Mouse (Mus musculus) layer of hippocampus, postnatal 10 days (tissue): ENCODE data around the gene Dyx1c1. TPM values are rescaled to one million over a fixed set of nuclear protein-coding genes. Genes with fewer than 3 reads are reported as not detected.
A peak's percentile ranks its signal among the peaks of the same experiment; 100 is the strongest.

Source experiments
- DNase-seq, 2 experiments: peaks; one replicate each; pipeline ENCODE4 v3.0.0; 2021; ENCODE audit warnings: low spot score in 2 of 2
- long read RNA-seq: library from polyadenylated mRNA; stranded (forward); transcript quantifications from one replicate; pipeline ENCODE4 v2.0.0, GENCODE M21; 2023
- total RNA-seq, 2 experiments: library from RNA; stranded (reverse); gene quantifications; 2 replicates each; pipeline ENCODE4 v1.2.3; 2021

The Dyx1c1 gene
- 1 to 10 TPM; 2.6 to 3.4 TPM for total RNA-seq
- long read RNA-seq, partial matches to known transcripts: 0 of 2 reads
- long read RNA-seq, other reads (novel, unspliced or antisense): 1 of 2 reads

GRCm38 (mm10) chr9:72958521-72959450, at the start of gene Dyx1c1, which contains the start of gene Gm44503:
TSS of gene Dyx1c1 (plus strand) at chr9:72958785.
TSS of gene Gm44503 (plus strand) at chr9:72958852.
- peak; percentile 69 to 79 for DNase-seq

DNA sequence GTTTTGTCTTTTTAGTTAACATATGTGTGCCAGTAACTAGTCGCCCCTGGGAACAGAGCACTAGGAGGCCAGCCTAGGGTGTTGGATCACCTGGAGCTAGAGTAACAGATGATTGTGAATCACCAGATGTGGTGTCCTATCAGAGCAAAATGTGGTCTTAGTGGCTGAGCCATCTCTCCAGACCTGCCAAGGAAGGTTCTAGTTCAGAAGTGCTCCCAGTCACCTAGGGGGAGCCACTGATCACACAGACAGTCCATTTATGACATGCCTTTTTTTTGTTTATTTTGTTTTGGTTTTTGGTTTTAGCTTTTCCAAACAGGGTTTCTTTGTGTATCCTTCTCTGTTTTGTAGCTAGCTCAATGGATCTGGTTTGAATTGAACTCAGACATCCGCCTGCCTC, 47.2 kb upstream of the Dyx1c1 start:
- DNase-seq: no peak

GRCm38 (mm10) chr9:72913551-72913950, 45.0 kb upstream of the Dyx1c1 start:
- no peak for DNase-seq

DNA sequence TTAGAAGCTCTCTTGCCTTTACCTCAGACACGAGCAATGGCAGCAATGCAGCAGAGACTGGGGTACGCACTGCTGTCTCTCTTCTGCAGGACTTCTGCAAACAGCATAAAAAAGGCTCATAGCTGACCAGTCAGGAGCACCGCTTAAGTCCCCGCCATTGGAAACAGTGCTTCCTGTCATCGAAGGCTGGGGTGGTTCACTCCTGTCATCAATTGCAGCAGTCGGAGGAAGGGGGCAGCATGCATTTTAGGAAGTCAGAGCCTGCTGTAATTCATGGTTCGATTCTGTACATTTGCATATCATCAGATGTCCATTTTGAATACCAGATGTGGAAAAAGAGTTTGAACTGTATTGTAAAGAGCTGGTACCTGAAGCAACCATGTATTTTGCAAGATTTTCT, 42.9 kb upstream of the Dyx1c1 start:
- no peak for DNase-seq

- DNase-seq: no peak
These were observed 35.5 kb upstream of the Dyx1c1 start for GRCm38 (mm10) chr9:72923068-72923467.

GRCm38 (mm10) chr9:72925021-72925934, 33.3 kb upstream of the Dyx1c1 start, which contains the start of gene Pygo1:
TSS of gene Pygo1 (plus strand) at chr9:72925645.
- peak; percentile 42 to 69 for DNase-seq

DNA sequence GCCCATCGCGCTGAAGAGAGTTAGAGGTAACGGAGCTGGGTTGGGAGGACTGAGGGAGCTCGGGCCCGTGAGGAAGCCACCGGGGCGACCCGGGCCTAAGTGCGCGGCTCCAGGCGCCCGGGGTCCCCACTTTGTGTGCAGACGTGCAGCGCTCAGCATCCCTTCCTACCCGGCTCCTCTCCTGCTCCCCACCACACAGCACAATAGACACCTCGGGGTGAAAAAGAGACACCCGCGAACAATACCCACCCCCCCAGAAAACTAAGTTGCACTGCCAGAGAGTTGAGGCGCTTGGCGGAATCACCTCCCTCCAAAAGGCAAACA, 32.7 kb upstream of the Dyx1c1 start:
- DNase-seq: peak in 1 of 2 experiments; percentile 55

- DNase-seq: peak; percentile 27 to 50
These were observed 27.3 kb upstream of the Dyx1c1 start for GRCm38 (mm10) chr9:72931166-72931790.

- no peak for DNase-seq
These were observed 23.3 kb upstream of the Dyx1c1 start for GRCm38 (mm10) chr9:72935309-72935708.

DNA sequence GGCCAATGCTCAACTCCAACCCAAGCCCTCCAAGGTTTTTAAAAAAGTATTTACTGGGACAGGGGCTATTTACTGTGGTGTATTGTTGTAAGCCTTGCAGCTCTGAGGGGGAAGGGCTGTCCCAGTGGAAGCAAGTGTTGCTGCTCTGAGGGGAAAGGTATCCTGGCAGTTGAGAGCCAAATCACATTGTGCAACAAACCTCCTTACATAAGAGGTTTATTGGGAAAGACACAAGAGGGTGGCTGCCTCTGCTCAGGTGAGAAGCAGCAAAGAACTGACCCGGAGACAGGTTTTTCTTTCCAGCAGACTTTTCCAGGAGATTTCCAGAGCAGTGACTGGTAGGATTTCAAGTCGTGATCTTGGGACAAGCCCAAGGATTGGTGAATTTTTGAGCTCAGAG, 22.3 kb upstream of the Dyx1c1 start:
- DNase-seq: no peak

- no peak for DNase-seq
These were observed 15.2 kb upstream of the Dyx1c1 start for GRCm38 (mm10) chr9:72943424-72943823.

GRCm38 (mm10) chr9:72944286-72944685, 14.3 kb upstream of the Dyx1c1 start:
- no peak for DNase-seq

- no peak for DNase-seq
These were observed 11.6 kb upstream of the Dyx1c1 start for GRCm38 (mm10) chr9:72947010-72947409.

DNA sequence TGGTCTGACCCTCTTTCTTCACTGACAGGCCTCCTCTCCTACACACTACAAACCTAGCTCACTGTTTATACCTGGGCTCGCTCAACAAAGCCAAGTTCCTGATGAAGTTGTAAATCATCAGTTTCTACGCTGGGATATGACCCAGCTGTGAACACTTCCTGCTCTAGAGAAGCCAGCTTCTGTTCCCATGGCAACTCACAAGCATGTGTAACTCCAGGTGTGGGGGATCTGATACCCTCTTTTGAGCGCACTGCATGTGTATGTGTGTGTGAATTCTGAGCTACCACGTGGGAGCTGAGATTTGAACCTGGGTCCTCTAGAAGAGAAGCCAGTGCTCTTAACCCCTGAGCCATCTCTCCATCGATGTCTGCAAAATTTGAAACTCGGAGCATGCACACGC, 9.0 kb upstream of the Dyx1c1 start:
- DNase-seq: no peak

DNA sequence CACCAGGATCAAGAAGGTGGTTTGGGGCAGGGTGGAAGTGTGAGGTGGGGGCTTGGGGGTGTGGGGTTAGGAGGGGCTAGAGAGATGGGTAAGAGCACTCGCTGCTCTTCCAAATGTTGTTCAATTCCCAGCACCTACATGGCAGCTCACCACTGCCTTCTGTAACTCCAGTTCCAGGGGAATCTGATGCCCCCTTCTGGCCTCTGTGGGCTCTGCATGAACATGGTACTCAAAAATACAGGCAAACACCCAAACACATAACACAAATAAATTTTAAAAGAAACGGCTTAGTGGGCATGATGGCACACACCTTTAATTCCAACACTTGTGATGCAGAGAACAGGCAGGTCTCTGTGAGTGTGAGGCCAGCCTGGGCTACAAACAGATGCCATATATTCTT, 3.8 kb upstream of the Dyx1c1 start:
- no peak for DNase-seq

- peak in 1 of 2 experiments; percentile 56 for DNase-seq
These were observed 3.0 kb upstream of the Dyx1c1 start for GRCm38 (mm10) chr9:72955546-72955945.

DNA sequence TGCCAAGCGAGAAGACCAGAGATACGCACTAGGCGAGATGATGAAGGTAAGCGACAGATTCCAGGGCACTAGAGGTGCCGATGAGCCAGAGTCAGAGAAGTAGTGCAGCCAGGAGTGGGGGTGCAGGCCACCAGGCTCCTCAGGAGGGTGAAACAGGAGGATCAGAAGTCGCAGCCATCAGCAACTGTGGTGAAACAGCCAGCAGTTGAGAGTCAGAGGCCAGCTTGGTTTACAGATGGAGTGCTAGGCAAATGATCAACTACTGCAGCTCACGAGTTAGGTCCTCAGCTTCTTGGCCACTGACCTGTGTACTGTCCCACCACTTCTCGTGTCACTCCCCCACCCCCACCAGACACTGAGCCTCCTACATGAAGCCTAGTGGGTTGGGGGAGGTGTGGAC, 2.8 kb downstream of the Dyx1c1 start:
- DNase-seq: no peak

- DNase-seq: no peak
These were observed 3.4 kb downstream of the Dyx1c1 start for GRCm38 (mm10) chr9:72961959-72962358.

- peak; percentile 71 to 74 for DNase-seq
These were observed 9.9 kb downstream of the Dyx1c1 start for GRCm38 (mm10) chr9:72968349-72969061.

DNA sequence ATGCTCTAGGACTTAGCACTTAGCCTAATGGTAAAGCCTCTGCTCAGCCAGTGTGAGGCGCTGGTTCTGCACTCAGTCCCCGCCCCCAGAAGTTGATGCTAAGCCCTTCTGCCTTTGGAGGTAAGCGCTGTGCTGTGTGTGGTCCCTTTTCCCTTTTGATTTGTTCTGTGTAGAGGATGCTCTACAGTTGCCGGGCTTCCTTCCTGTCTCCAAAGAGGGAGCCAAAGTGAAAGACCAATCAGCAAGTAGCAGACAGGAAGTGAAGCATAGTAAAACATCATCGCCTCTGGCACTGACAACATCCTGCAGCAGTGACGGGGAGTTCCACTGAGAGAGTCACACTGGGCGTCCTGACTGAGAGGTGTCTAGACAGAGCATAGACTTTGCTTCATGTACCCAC, 11.3 kb downstream of the Dyx1c1 start:
- no peak for DNase-seq

DNA sequence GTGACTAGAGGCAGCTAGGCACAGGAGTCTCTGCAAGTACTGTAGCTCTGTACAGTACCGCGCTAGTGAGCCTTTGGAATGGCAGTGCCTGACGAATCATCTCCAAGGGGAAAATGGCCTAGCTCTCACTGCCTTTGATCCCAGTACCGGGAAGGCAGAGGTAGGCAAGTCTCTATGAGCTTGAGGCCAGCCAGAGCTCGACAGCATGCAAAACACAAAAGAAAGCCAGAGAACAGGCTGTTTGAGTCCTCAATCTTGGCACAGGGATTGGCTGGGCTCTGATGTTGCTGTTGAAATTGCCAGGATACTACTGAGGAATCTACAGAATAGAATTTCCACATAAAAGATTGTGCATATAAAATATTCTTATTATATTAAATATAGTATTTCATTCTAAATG, 13.8 kb downstream of the Dyx1c1 start:
- no peak for DNase-seq
